Mouse (Mus musculus): Measurements from ENCODE around the gene Sos2. TPM values are rescaled to one million over a fixed set of nuclear protein-coding genes. Genes with fewer than 3 reads are reported as not detected.

Sos2 gene
- total and polyA plus RNA-seq, 3 experiments: 9.8 to 17.8 TPM; not detected in 1

DNA sequence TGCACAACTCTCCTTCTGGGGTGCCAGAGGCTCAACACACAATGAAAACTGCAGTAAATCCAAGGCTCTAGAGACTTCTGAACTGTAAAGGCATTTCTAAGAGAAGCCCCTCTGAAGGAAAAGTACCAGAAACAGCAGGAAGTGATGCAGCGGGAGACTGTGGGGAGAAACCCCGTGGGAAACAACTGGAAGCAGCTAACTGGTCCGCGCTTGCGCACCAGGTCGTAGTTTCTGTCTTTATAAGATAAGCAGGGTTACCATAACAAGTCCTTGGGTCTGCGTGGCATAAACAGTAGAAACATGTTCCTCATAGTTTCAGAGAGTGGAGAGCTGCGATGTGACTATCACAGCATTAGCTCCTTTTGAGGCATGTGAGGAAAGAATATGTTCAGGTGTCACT is 140.0 kb downstream of the Sos2 start (continued):
- TF ChIP-seq KAT2A (conservative IDR thresholded peaks at IDR 0.05; ENCODE audit: low read depth, low read length) (no peak), USF1 (IDR thresholded peaks at IDR 0.05; ENCODE audit: low read depth, low read length) (no peak), BHLHE40 (IDR thresholded peaks at IDR 0.05; ENCODE audit: borderline replicate concordance, low read depth, low read length) (no peak), HCFC1 (IDR thresholded peaks at IDR 0.05; ENCODE audit: low read depth, low read length) (peak; percentile 40; the same call in 1 of the 2 replicates), ZNF384 (IDR thresholded peaks at IDR 0.05; ENCODE audit: low read depth, low read length) (no peak), POLR2AphosphoS2 (IDR thresholded peaks at IDR 0.05; ENCODE audit: low read length) (peak; percentile 45; the same call in 1 of the 2 replicates), ZKSCAN1 (IDR thresholded peaks at IDR 0.05; ENCODE audit: low read depth, low read length) (no peak), CHD1 (IDR thresholded peaks at IDR 0.05; ENCODE audit: low read depth, low read length) (no peak), ZMIZ1 (IDR thresholded peaks at IDR 0.05; ENCODE audit: low read depth, low read length) (peak; percentile 50; the same call in 1 of the 2 replicates), TCF12 (IDR thresholded peaks at IDR 0.05; ENCODE audit: low read depth, low read length) (peak; percentile 56), GATA1 (IDR thresholded peaks at IDR 0.05; ENCODE audit: low read depth, low read length) (peak; percentile 64), EP300 (IDR thresholded peaks at IDR 0.05; ENCODE audit: low read depth in 1 of 2, low read length in 2 of 2) (peak; percentile 48 to 62)

DNA sequence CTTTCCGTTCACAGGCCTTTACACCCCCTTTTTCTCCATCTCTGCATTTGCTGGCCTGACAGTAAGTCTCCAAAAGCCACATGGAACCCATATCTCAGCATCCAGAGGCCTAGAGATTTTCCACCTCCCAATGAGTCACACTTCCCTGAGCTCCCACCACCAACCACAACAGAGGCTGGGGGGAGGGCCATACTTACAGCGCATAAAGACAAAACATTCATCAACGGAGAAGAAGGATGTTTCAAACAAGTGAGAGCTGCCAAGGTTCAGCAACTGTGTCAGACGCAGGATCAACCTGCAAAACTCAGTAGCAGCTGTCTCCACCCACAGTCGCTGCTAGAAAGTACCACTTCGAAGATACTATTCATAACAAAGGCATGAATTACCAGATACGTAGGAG is 142.3 kb downstream of the Sos2 start:
- H3K27me3 ChIP-seq (ENCODE audit: control insufficient read depth in 1 of 2, insufficient read depth in 2 of 2, low read length in 2 of 2): no peaks in the 10 kb centered on the region
- no peaks in the 10 kb centered on the region; the same call in 1 of the 2 replicates for H3K79me2 ChIP-seq (ENCODE audit: control insufficient read depth, insufficient read depth, low read length, poor library complexity)
- DNase-seq (ENCODE audit: low read depth, low spot score): peak; percentile 90
- peak overlapping the region in 1 of 2 experiments; percentile 1; a peak in 1 of 4 replicates for H3K4me3 ChIP-seq (ENCODE audit: control insufficient read depth in 1 of 2, insufficient read depth in 1 of 2, low read depth in 2 of 2, low read length in 2 of 2)
- peak overlapping the region; percentile 39; the same call in 1 of the 2 replicates for H3K9ac ChIP-seq (ENCODE audit: control insufficient read depth, low read depth, low read length, poor library complexity, severe bottlenecking)
- no peaks in the 10 kb centered on the region for H3K9me3 ChIP-seq (replicated peaks; ENCODE audit: insufficient read depth, low read length)
- H3K36me3 ChIP-seq (ENCODE audit: control insufficient read depth in 1 of 2, insufficient read depth in 2 of 2, low read length in 2 of 2): peaks cover 0 to 30% of the 10 kb centered on the region in 2 experiments; a peak in 2 of 4 replicates
- peak overlapping the region; percentile 77 for H3K27ac ChIP-seq (ENCODE audit: control insufficient read depth, low read depth, low read length)
- peaks cover 13 to 44% of the 10 kb centered on the region in 2 experiments for H3K4me1 ChIP-seq (ENCODE audit: control insufficient read depth in 1 of 2, insufficient read depth in 2 of 2, low read length in 2 of 2)
- TF ChIP-seq MAX (IDR thresholded peaks at IDR 0.05; ENCODE audit: low read length) (peak; percentile 33; the same call in 1 of the 2 replicates), TAL1 (IDR thresholded peaks at IDR 0.05; ENCODE audit: low read length) (peak; percentile 54), JUND (IDR thresholded peaks at IDR 0.05; ENCODE audit: low read depth, low read length) (peak; percentile 85; the same call in 1 of the 2 replicates), NELFE (IDR thresholded peaks at IDR 0.05; ENCODE audit: low read depth, low read length) (no peak), SIN3A (IDR thresholded peaks at IDR 0.05; ENCODE audit: low read length) (no peak), CHD1 (IDR thresholded peaks at IDR 0.05; ENCODE audit: low read depth, low read length) (no peak), GABPA (IDR thresholded peaks at IDR 0.05; ENCODE audit: low read depth, low read length) (no peak), POLR2AphosphoS5 (IDR thresholded peaks at IDR 0.05; ENCODE audit: borderline replicate concordance, low read depth, low read length) (no peak), TBP (IDR thresholded peaks at IDR 0.05; ENCODE audit: low read depth, low read length) (no peak), ETS1 (IDR thresholded peaks at IDR 0.05; ENCODE audit: low read depth, low read length) (peak; percentile 65; the same call in 1 of the 2 replicates), RAD21 (IDR thresholded peaks at IDR 0.05; ENCODE audit: low read depth, low read length) (no peak; the same call in none of the 2 replicates), KAT2A (conservative IDR thresholded peaks at IDR 0.05; ENCODE audit: low read depth, low read length) (no peak), E2F4 (IDR thresholded peaks at IDR 0.05; ENCODE audit: borderline replicate concordance, low read depth, low read length) (no peak), MXI1 (IDR thresholded peaks at IDR 0.05; ENCODE audit: low read depth, low read length) (peak; percentile 31; the same call in 1 of the 2 replicates), GATA1 (IDR thresholded peaks at IDR 0.05; ENCODE audit: low read depth, low read length) (peak; percentile 58), MAZ (IDR thresholded peaks at IDR 0.05; ENCODE audit: low read depth, low read length) (0 out of 2 replicates have a peak, but pooled peaks have one; percentile 18), CTCF (IDR thresholded peaks at IDR 0.05 in 2 of 3, conservative IDR thresholded peaks at IDR 0.05 in 1 of 3; ENCODE audit: control insufficient read depth in 1 of 3, insufficient read depth in 1 of 3, low read depth in 2 of 3, low read length in 3 of 3, poor library complexity in 1 of 3, severe bottlenecking in 1 of 3) (no peak), MYB (IDR thresholded peaks at IDR 0.05; ENCODE audit: low read depth, low read length) (no peak), NRF1 (IDR thresholded peaks at IDR 0.05; ENCODE audit: insufficient read depth, low read depth, low read length, poor library complexity, severe bottlenecking) (no peak), BHLHE40 (IDR thresholded peaks at IDR 0.05; ENCODE audit: borderline replicate concordance, low read depth, low read length) (no peak), USF2 (IDR thresholded peaks at IDR 0.05; ENCODE audit: borderline replicate concordance in 1 of 2, insufficient read depth in 1 of 2, low read depth in 1 of 2, low read length in 2 of 2) (no peak), MEF2A (IDR thresholded peaks at IDR 0.05; ENCODE audit: extremely low read depth, insufficient replicate concordance, low read depth, low read length, poor library complexity, severe bottlenecking) (no peak), HCFC1 (IDR thresholded peaks at IDR 0.05; ENCODE audit: low read depth, low read length) (no peak), EP300 (IDR thresholded peaks at IDR 0.05; ENCODE audit: low read depth in 1 of 2, low read length in 2 of 2) (peak; percentile 79 to 85), CHD2 (IDR thresholded peaks at IDR 0.05; ENCODE audit: low read length) (no peak), MYC (IDR thresholded peaks at IDR 0.05; ENCODE audit: low read depth, low read length) (peak; percentile 65), POLR2AphosphoS2 (IDR thresholded peaks at IDR 0.05; ENCODE audit: low read length) (no peak), POLR2A (IDR thresholded peaks at IDR 0.05; ENCODE audit: control insufficient read depth in 1 of 2, insufficient read depth in 1 of 2, low read depth in 1 of 2, low read length in 2 of 2, poor library complexity in 1 of 2) (no peak), TCF12 (IDR thresholded peaks at IDR 0.05; ENCODE audit: low read depth, low read length) (0 out of 2 replicates have a peak, but pooled peaks have one; percentile 39)
